Mouse (Mus musculus) effector memory CD4-positive, alpha-beta T cell, adult 5 months (primary cell): ENCODE measurements around the gene Cldn22. TPM values are rescaled to one million over a fixed set of nuclear protein-coding genes. Genes with fewer than 3 reads are reported as not detected.

Experiments used
- polyA plus RNA-seq: library from polyadenylated mRNA; unstranded; fragments of 100-300 nt; shearing (Covaris generic); gene quantifications from one replicate; pipeline ENCODE4 v1.2.1, GENCODE M21; 2017

Gene Cldn22
- polyA plus RNA-seq = not detected

GRCm38 (mm10) chr8:47824182-47824581, at the start of gene Cldn22:
Gene Cldn22 (plus strand): TSS chr8:47824482.

GRCm38 (mm10) chr8:47821843-47822242, 2.4 kb upstream of the Cldn22 start, which contains the start of gene Cldn24:
Gene Cldn24 (plus strand): TSS chr8:47822143.

Other genes with a start within 250 kb of the Cldn22 start
- 61.2 TPM for gene Ing2, start 148.9 kb upstream of the Cldn22 start, polyA plus RNA-seq
- gene Cdkn2aip, start 110.5 kb upstream of the Cldn22 start, polyA plus RNA-seq = 61.2 TPM
- gene Cldn24, start 2.3 kb upstream of the Cldn22 start, polyA plus RNA-seq = not detected
- 0.80 TPM for gene Wwc2, start 166.4 kb downstream of the Cldn22 start, polyA plus RNA-seq